Mouse (Mus musculus): ENCODE data around the gene Pomt2.

GRCm38 (mm10) chr12:87127256-87127655 lies 20.5 kb downstream of the Pomt2 start:
- TF ChIP-seq POLR2A (IDR thresholded peaks at IDR 0.05; ENCODE audit: control insufficient read depth, low read depth, low read length) (no peak), CTCF (IDR thresholded peaks at IDR 0.05; ENCODE audit: control insufficient read depth, insufficient read depth, insufficient replicate concordance, low read depth, low read length) (no peak)

Data from testis, adult 2 months (tissue).